Mouse (Mus musculus) neural tube, embryonic 12.5 days (tissue): ENCODE data around the gene Sertad2. TPM values are rescaled to one million over a fixed set of nuclear protein-coding genes. Genes with fewer than 3 reads are reported as not detected.

Experiments used
- ATAC-seq: fragments of 200-750 bp; cut with Nextera tagmentation; 2 replicates; pipeline ENCODE4 v1.8.0; 2017; ENCODE audit warnings: low read depth, mild to moderate bottlenecking, moderate TSS enrichment, moderate library complexity; ENCODE audit not compliant: low FRiP score
- H3K27ac ChIP-seq: fragments of 300-500 bp; sonication (generic); 2 replicates; pipeline ENCODE4 v1.5.1; 2016
- H3K27me3 ChIP-seq: fragments of 300-500 bp; sonication (generic); replicated peaks from 2 replicates; pipeline ENCODE4 v1.6.1; 2016; ENCODE audit warnings: mild to moderate bottlenecking
- H3K36me3 ChIP-seq: fragments of 300-500 bp; sonication (generic); 2 replicates; pipeline ENCODE4 v1.6.1; 2016; ENCODE audit warnings: mild to moderate bottlenecking
- H3K4me1 ChIP-seq: fragments of 300-500 bp; sonication (generic); 2 replicates; pipeline ENCODE4 v1.6.1; 2016
- H3K4me2 ChIP-seq: fragments of 300-500 bp; sonication (generic); replicated peaks from 2 replicates; pipeline ENCODE4 v1.6.1; 2016; ENCODE audit warnings: mild to moderate bottlenecking
- H3K4me3 ChIP-seq: fragments of 300-500 bp; sonication (generic); 2 replicates; pipeline ENCODE4 v1.5.1; 2016
- H3K9ac ChIP-seq: fragments of 300-500 bp; sonication (generic); 2 replicates; pipeline ENCODE4 v1.6.1; 2016; ENCODE audit warnings: mild to moderate bottlenecking
- H3K9me3 ChIP-seq: fragments of 300-500 bp; sonication (generic); 2 replicates; pipeline ENCODE4 v1.6.1; 2016; ENCODE audit warnings: mild to moderate bottlenecking
- WGBS: fragments of 180-500 bp; shearing (Covaris S2); methylation state at CpG from one replicate; pipeline ENCODE4 v1.1.7; 2016; 5-methylcytosine and 5-hydroxymethylcytosine counted together
- polyA plus RNA-seq: library from polyadenylated mRNA; unstranded; fragments of >200 nt; fragmentation: Nextera tagmentation; extraction: Ambion mirVana; gene quantifications from 2 replicates; pipeline ENCODE4 v1.2.1, GENCODE M21; 2016

Gene Sertad2
- polyA plus RNA-seq, 1 experiment from 2014 or later: 35.4 TPM

DNA sequence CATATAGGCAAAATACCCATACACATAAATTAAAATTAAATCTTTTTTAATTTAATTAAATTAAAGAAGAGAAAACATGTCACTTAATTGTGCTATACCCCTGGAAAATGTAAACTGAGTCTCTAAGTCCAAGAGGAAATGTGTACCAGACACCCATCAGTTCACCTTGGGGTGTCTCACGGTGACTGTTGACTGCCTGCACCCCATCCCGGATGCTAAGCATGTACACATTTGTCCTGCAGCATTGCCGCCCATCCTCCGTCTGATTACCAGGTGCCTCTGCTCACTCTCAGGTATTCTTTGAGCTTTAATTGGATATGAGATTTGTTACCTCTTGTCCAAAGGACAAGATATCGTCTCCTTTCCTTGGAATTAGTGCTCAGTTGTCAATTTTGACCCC is 99.3 kb downstream of the Sertad2 start:
- no peak overlapping the region for H3K9ac ChIP-seq
- H3K9me3 ChIP-seq: no peaks in the 10 kb centered on the region
- peaks cover 31% of the 10 kb centered on the region for H3K4me1 ChIP-seq
- no peak overlapping the region for H3K4me3 ChIP-seq
- WGBS: 86% methylated on average over 5 of the region's 5 CpGs
- no peaks in the 10 kb centered on the region for H3K27me3 ChIP-seq
- ATAC-seq: no peak
- H3K27ac ChIP-seq: no peak overlapping the region
- no peak overlapping the region for H3K4me2 ChIP-seq
- no peaks in the 10 kb centered on the region for H3K36me3 ChIP-seq

GRCm38 (mm10) chr11:20643161-20643560 is 100.1 kb downstream of the Sertad2 start:
- no peak for ATAC-seq
- peaks cover 39% of the 10 kb centered on the region for H3K4me1 ChIP-seq
- no peak overlapping the region for H3K27ac ChIP-seq
- H3K36me3 ChIP-seq: peaks cover 2% of the 10 kb centered on the region; the same call in 1 of the 2 replicates
- H3K9ac ChIP-seq: no peak overlapping the region
- no peak overlapping the region for H3K4me3 ChIP-seq
- no peak overlapping the region for H3K4me2 ChIP-seq
- no peaks in the 10 kb centered on the region for H3K9me3 ChIP-seq
- 54% methylated on average over 5 of the region's 5 CpGs for WGBS
- H3K27me3 ChIP-seq: no peaks in the 10 kb centered on the region

DNA sequence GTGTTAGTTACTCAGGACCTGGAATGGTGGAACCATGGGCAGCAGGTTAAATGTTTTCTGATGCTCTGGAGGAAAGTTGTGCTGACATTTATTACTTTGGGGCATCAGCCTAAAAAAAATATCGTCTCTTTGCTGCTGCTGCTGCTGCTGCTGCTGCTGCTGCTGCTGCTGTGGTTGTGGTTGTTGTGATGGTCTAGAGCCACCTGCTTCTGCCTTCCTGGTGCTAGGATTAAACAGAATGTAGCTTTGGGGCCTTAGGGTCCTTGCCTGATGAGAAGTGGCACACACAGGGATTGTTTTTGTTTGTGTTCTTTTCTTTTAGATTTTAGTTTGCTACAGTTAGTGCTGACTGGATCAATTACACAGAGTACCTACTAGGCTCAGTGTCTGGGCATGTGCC is 101.1 kb downstream of the Sertad2 start:
- ATAC-seq: no peak
- Histone ChIP-seq H3K36me3 (peaks cover 7% of the 10 kb centered on the region; the same call in 1 of the 2 replicates), H3K4me3 (no peak overlapping the region), H3K9ac (no peak overlapping the region), H3K4me2 (no peak overlapping the region), H3K4me1 (peaks cover 40% of the 10 kb centered on the region), H3K9me3 (no peaks in the 10 kb centered on the region), H3K27ac (no peak overlapping the region), H3K27me3 (no peaks in the 10 kb centered on the region)
- WGBS: 92% methylated on average over 1 of the region's 1 CpGs

DNA sequence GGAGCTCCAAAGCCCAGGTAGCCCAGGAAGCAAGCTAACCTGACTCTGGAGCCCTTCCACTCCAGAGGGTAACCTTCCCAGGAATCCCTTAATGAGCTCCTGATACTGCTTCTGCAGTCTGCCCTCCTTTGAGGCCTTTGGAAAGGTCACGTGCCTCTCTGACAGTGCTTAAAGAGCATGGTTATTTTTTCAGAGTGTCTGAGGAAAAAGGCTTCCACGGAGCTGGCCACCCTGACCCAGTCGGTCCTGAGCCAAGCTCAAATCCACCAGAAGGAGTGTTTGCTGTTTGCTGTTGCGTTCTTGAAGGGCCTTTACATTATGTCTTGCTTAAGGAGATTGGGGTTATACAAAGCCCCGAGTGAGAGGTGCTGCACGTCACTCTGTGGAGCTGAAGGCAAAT is 101.8 kb downstream of the Sertad2 start:
- WGBS: 62% methylated on average over 6 of the region's 6 CpGs

GRCm38 (mm10) chr11:20645521-20645920 is 102.5 kb downstream of the Sertad2 start:
- Histone ChIP-seq H3K9me3 (no peaks in the 10 kb centered on the region), H3K4me3 (no peak overlapping the region), H3K9ac (no peak overlapping the region), H3K36me3 (peaks cover 7% of the 10 kb centered on the region; the same call in 1 of the 2 replicates), H3K27me3 (no peaks in the 10 kb centered on the region), H3K27ac (no peak overlapping the region), H3K4me1 (peaks cover 42% of the 10 kb centered on the region), H3K4me2 (no peak overlapping the region)
- 81% methylated on average over 3 of the region's 3 CpGs for WGBS
- ATAC-seq: no peak

More for the DNA sequence above, 101.8 kb downstream of the Sertad2 start:
- H3K9ac ChIP-seq: no peak overlapping the region
- H3K9me3 ChIP-seq: no peaks in the 10 kb centered on the region
- H3K36me3 ChIP-seq: peaks cover 7% of the 10 kb centered on the region; the same call in 1 of the 2 replicates
- no peak for ATAC-seq
- peaks cover 43% of the 10 kb centered on the region for H3K4me1 ChIP-seq
- H3K27ac ChIP-seq: no peak overlapping the region
- no peak overlapping the region for H3K4me3 ChIP-seq
- H3K27me3 ChIP-seq: no peaks in the 10 kb centered on the region
- H3K4me2 ChIP-seq: no peak overlapping the region

DNA sequence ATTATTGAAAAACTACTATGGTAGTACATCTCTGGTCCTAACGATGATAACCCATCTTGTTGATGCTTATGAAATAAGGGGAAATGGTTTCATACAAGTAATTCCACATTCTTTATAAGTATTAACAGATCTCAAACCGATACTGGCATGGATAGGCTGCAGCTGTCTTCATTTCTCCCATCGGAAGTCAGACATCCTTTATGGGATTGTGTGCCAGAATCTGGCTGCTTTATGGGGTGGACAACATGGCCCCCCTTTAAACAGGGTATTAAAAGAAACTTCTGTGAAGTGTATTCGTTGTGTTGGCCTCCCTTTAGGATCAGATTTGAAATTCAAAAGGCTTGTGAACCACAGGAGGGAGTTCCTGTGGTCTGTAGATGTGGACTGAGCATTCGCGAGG is 103.1 kb downstream of the Sertad2 start:
- ATAC-seq: no peak
- H3K27ac ChIP-seq: no peak overlapping the region
- no peaks in the 10 kb centered on the region for H3K27me3 ChIP-seq
- 64% methylated on average over 6 of the region's 6 CpGs for WGBS
- peaks cover 41% of the 10 kb centered on the region for H3K4me1 ChIP-seq
- H3K36me3 ChIP-seq: peaks cover 7% of the 10 kb centered on the region; the same call in 1 of the 2 replicates
- no peak overlapping the region for H3K4me2 ChIP-seq
- no peak overlapping the region for H3K9ac ChIP-seq
- H3K9me3 ChIP-seq: no peaks in the 10 kb centered on the region
- no peak overlapping the region for H3K4me3 ChIP-seq

- Histone ChIP-seq H3K4me2 (no peak overlapping the region), H3K9me3 (no peaks in the 10 kb centered on the region), H3K4me3 (no peak overlapping the region), H3K27ac (no peak overlapping the region), H3K36me3 (peaks cover 7% of the 10 kb centered on the region; the same call in 1 of the 2 replicates), H3K27me3 (no peaks in the 10 kb centered on the region), H3K4me1 (peaks cover 40% of the 10 kb centered on the region), H3K9ac (no peak overlapping the region)
- no peak for ATAC-seq
- 36% methylated on average over 10 of the region's 10 CpGs for WGBS
Measured at GRCm38 (mm10) chr11:20646986-20647726, 104.1 kb downstream of the Sertad2 start.

- no peaks in the 10 kb centered on the region for H3K9me3 ChIP-seq
- H3K4me2 ChIP-seq: no peak overlapping the region
- H3K4me1 ChIP-seq: peaks cover 40% of the 10 kb centered on the region
- no peak overlapping the region for H3K27ac ChIP-seq
- no peak overlapping the region for H3K4me3 ChIP-seq
- ATAC-seq: no peak
- no peaks in the 10 kb centered on the region for H3K27me3 ChIP-seq
- WGBS: 55% methylated on average over 19 of the region's 19 CpGs
- H3K9ac ChIP-seq: no peak overlapping the region
- H3K36me3 ChIP-seq: peaks cover 7% of the 10 kb centered on the region; the same call in 1 of the 2 replicates
Measured at GRCm38 (mm10) chr11:20647902-20648625, 105.0 kb downstream of the Sertad2 start.

GRCm38 (mm10) chr11:20649477-20649876 is 106.4 kb downstream of the Sertad2 start:
- H3K36me3 ChIP-seq: peaks cover 7% of the 10 kb centered on the region; the same call in 1 of the 2 replicates
- peak; percentile 43; the same call in 1 of the 2 replicates for ATAC-seq
- H3K4me3 ChIP-seq: no peak overlapping the region
- H3K27me3 ChIP-seq: no peaks in the 10 kb centered on the region
- H3K4me1 ChIP-seq: peaks cover 37% of the 10 kb centered on the region
- H3K27ac ChIP-seq: no peak overlapping the region
- H3K9ac ChIP-seq: no peak overlapping the region
- no peaks in the 10 kb centered on the region for H3K9me3 ChIP-seq
- WGBS: 44% methylated on average over 5 of the region's 5 CpGs
- H3K4me2 ChIP-seq: no peak overlapping the region; the same call in 1 of the 2 replicates

- Histone ChIP-seq H3K36me3 (peaks cover 7% of the 10 kb centered on the region; the same call in 1 of the 2 replicates), H3K9ac (no peak overlapping the region), H3K27me3 (no peaks in the 10 kb centered on the region), H3K27ac (0 out of 2 replicates have a peak overlapping the region, but pooled peaks have one; percentile 7), H3K4me3 (no peak overlapping the region), H3K9me3 (no peaks in the 10 kb centered on the region), H3K4me1 (peaks cover 43% of the 10 kb centered on the region), H3K4me2 (peak overlapping the region; percentile 30; the same call in 1 of the 2 replicates)
- ATAC-seq: peak; percentile 83
- 27% methylated on average over 17 of the region's 17 CpGs for WGBS
Measured at GRCm38 (mm10) chr11:20650006-20650639, 107.1 kb downstream of the Sertad2 start.

DNA sequence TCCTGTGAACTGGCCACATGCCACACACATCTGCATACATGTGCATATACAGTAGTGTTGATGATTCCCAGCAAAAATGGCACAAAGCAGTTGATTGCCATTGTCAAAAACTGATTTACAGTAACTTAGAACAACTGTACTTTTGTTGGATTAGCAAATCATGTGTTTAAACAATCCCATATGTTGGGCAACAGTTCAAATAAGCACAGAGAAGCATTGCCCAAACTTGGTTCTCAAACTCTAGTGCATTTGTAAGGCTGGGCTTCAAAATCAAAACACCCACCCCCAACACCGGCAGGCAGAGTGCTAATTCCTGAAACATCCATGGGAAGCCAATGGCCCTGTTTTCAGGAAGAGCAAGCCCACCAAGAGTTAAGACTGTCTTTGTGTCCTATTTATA is 108.1 kb downstream of the Sertad2 start:
- Histone ChIP-seq H3K9me3 (no peaks in the 10 kb centered on the region), H3K27me3 (no peaks in the 10 kb centered on the region), H3K4me2 (no peak overlapping the region), H3K9ac (no peak overlapping the region), H3K36me3 (peaks cover 7% of the 10 kb centered on the region; the same call in 1 of the 2 replicates), H3K4me3 (no peak overlapping the region), H3K4me1 (peaks cover 52% of the 10 kb centered on the region), H3K27ac (no peak overlapping the region)
- WGBS: 68% methylated on average over 1 of the region's 1 CpGs
- no peak for ATAC-seq
